Mouse (Mus musculus): ENCODE data around the gene Fam83e.
A peak's percentile ranks its signal among the peaks of the same experiment; 100 is the strongest.

The Fam83e gene

GRCm38 (mm10) chr7:45739820-45740219 lies 18.8 kb downstream of the Fam83e start:
- DNase-seq (ENCODE audit: low spot score in 2 of 2), result no peak

DNA sequence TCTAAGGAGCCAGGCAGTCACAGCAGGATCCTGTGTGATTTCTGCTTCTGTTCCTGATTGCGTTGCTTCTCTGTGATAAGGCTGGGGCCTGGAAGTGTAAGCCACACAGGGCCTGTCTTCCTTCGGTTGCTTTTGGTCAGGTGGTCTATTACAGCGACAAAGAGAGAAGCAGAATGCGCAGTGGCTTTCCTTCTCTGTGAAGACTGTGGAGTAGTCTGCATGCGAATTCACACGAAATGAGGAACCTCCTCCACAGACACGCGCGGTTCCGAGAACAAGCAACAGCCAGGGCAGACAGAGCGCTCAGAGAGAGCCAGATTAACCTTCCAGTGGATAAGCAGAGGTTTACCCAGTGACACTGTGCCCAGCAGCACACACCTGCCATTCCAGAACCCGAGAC lies 20.3 kb downstream of the Fam83e start:
- DNase-seq (ENCODE audit: low spot score in 2 of 2), result peak in 1 of 2 experiments; percentile 31

DNA sequence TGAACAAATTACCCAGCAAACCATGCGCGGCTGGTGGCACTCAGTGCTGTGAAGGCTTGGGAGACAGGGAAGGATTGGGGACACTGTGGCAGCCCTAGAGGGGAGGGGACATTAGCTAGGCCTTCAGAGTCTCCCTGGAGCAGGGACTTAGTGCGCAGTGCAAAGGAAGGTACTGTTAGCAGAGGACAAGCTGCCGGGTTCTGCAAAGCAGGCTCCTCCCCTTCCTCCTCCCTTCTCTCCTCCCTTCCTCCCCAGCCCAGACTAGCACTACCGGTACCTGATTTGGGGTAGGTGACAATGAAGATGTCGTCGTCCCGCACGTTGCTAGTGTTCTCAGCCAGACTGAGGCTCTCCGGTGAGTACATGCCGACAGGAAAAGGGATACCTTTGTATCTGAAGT lies 20.8 kb downstream of the Fam83e start:
- DNase-seq (ENCODE audit: low spot score in 2 of 2), result peak; percentile 37 to 40

GRCm38 (mm10) chr7:45742338-45742737 lies 21.3 kb downstream of the Fam83e start:
- peak; percentile 79 to 88 for DNase-seq (ENCODE audit: low spot score in 2 of 2)

DNA sequence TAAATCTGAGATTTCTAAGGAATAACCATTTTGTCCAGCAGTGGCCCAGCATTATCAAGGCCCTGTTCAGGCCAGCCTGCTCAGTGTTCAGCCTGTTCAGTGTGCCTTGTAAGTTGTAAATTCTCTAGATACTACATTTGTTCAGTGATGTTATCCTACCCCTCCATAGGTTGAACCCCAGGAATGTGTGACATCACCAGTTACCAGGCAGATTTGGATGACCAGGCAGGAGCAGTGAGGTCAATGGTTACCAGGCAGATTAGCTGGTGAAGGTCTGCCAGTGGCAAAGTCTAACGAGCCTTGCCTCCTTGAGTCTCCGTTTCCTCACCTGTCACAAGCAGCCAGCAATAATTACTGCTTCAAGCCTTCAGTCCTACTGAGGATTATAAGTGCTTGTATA lies 23.4 kb downstream of the Fam83e start:
- peak; percentile 57 to 85 for DNase-seq (ENCODE audit: low spot score in 2 of 2)

- no peak for DNase-seq (ENCODE audit: low spot score in 2 of 2)
Measured at GRCm38 (mm10) chr7:45746518-45746917, 25.5 kb downstream of the Fam83e start.

DNA sequence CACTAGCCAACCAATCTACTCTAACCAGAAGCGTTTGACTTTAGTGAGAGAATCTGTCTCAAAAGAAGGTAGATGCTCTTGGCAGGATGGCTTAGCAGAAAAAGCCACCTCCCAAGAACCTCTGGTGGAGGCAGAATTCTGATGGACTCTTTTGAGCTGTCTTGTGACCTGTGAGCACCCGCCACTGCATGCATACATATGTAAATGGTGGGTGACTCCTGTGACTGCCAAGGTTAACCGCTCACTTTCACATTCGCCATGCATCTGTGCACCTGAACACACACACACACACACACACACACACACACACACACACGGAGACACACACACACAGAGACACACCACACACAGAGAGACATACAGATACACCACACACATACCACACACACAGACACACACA lies 26.4 kb downstream of the Fam83e start:
- no peak for DNase-seq (ENCODE audit: low spot score in 2 of 2)

DNA sequence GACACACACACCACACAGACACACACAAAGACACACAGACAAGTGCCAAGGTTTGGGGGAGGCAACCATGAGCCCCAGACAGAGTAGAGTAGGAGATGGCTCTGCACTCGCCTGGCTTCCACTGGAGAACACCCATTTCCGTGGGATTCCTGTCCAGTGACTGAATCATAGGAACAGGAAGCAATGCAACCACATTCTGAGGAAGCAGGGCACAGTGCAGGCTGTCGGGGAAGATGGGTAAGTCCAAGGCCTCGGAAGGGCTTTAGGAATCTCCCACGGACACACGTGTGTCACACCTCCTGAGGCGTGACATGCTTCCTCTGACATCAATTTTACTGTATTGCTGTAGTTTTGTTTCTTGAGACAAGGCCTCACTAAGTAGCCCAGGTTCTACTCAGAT lies 27.1 kb downstream of the Fam83e start:
- no peak for DNase-seq (ENCODE audit: low spot score in 2 of 2)

GRCm38 (mm10) chr7:45749401-45749800 lies 28.4 kb downstream of the Fam83e start:
- DNase-seq (ENCODE audit: low spot score in 2 of 2), result no peak

- no peak for DNase-seq (ENCODE audit: low spot score in 2 of 2)
Measured at GRCm38 (mm10) chr7:45750162-45750561, 29.1 kb downstream of the Fam83e start.

GRCm38 (mm10) chr7:45755703-45756102 lies 34.7 kb downstream of the Fam83e start:
- no peak for DNase-seq (ENCODE audit: low spot score in 2 of 2)

DNA sequence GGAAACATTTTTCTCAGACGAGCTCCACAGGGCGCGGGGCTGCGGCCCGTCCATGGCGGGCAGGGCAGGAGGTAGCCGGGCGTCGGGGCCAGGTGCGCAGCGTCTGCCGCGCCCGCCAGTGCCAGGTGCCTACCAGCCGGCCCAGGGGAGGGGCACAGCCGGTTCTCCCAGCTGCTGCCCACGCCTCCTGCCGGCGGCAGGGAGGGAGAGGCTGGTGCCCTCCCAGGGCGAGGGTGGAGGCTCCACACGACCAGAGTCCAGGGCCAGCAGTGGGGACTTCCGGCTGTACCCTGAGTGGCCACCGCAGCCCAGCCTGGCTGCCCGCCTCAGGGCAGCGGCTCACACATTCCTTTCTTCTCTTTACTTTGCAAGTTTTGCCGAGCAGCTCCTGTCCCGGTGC lies 38.4 kb downstream of the Fam83e start:
- no peak for DNase-seq (ENCODE audit: low spot score in 2 of 2)

DNA sequence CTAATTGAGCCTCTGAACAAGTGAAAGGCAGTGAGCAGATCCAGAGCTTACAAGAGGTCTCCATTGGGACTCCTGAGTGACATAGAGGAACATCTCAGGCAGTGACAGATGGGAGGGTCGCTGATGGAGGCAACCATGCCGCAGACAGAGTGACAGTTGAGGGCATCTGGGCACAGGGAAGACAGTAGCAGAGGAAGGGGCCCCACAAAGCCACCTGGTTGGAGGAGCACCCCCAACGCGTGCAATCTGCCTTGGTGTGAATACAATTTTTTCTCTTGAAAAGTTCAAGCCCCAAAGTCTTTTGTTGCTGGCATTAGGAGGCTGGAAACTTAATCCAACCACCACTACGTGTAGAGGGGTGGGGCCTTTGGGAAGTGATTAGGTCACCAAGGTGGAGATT lies 39.1 kb downstream of the Fam83e start:
- DNase-seq (ENCODE audit: low spot score in 2 of 2), result no peak

DNA sequence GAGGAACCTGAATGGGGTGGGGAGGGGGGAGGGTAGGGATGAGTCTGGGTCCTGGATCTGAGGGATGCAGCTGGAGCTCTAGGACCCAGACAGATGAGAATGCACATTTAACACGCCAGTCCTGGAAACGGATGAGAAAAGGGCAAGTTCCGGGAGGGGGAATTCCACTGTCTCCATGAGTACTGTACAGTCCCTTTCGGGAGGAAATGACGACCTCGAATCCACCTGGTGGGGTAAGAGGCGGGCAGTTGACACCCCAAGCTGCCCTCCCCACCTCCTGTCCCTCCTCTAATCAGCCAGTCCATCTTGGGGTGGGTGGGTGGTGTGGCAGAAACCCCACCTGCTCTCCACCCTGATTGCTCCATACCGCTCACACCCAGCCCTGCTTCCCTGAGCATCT lies 45.0 kb downstream of the Fam83e start:
- no peak for DNase-seq (ENCODE audit: low spot score in 2 of 2)

- DNase-seq (ENCODE audit: low spot score in 2 of 2), result no peak
Measured at GRCm38 (mm10) chr7:45766764-45767163, 45.8 kb downstream of the Fam83e start.

GRCm38 (mm10) chr7:45767500-45767899 lies 46.5 kb downstream of the Fam83e start:
- no peak for DNase-seq (ENCODE audit: low spot score in 2 of 2)

- no peak for DNase-seq (ENCODE audit: low spot score in 2 of 2)
Measured at GRCm38 (mm10) chr7:45770427-45771082, 49.5 kb downstream of the Fam83e start.

DNA sequence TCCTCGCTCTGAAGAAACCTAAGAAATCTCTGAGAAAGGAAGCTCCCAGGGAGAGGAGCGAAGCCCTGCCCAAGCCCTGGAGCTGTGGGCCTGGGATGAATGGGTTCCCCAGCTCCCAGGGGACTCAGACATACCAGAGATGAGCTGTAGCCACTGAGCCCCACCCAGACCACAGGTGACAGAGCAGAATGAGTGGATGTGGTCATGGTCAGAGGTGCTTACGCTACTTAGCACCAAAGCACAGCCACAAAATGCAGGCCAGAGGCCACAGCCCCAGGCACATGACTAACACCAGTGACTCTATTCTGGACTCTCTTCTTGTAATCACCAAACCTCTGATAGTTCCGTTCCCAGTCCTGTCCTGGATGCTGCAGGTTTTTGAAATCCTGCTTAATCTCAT lies 50.1 kb downstream of the Fam83e start:
- DNase-seq (ENCODE audit: low spot score in 2 of 2), result no peak

DNA sequence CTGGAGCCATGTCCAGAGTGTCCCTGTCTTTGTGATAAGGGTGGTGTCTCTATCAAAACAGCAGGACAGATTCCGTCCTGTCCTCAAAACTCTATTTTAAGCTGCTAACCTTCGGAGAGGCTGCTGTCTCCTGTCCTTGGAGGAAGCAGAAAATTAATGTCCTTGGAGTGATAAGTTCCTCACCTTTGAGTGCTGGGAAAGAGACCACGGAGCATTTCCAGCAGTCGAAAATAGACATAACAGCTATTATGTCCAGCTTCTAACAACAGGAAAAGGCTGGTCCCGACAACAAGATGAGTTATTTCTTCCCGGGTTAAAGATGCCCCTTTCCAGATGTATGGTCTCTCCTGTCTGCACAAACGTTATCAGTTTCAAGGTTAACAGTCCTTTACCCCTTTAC lies 54.2 kb downstream of the Fam83e start:
- no peak for DNase-seq (ENCODE audit: low spot score in 2 of 2)

Data from frontal cortex, postnatal 36 days (tissue).